Mouse (Mus musculus) bone marrow, adult 2 months (tissue): ENCODE data around the gene C5ar2. TPM values are rescaled to one million over a fixed set of nuclear protein-coding genes. Genes with fewer than 3 reads are reported as not detected.
A peak's percentile ranks its signal among the peaks of the same experiment; 100 is the strongest.

Experiments
- H3K27ac ChIP-seq: fragments of 200-500 bp; 2 replicates; pipeline ENCODE4 v1.5.1; 2012; ENCODE audit warnings: low read depth, mild to moderate bottlenecking, control low read depth, inconsistent platforms, low read length; ENCODE audit not compliant: control insufficient read depth, poor library complexity, insufficient read depth
- H3K4me1 ChIP-seq: fragments of 200-500 bp; 2 replicates; pipeline ENCODE4 v1.6.1; 2011; ENCODE audit warnings: low read length; ENCODE audit not compliant: control insufficient read depth, insufficient read depth
- H3K4me3 ChIP-seq: fragments of 200-500 bp; replicated peaks from 2 replicates; pipeline ENCODE3; 2011; ENCODE audit warnings: mild to moderate bottlenecking, low read depth, low read length, control low read depth; ENCODE audit not compliant: control insufficient read depth
- CTCF ChIP-seq: fragments of 200-500 bp; IDR thresholded peaks from 2 replicates; pipeline ENCODE4 v1.5.1; 2011; ENCODE audit warnings: low read length, control low read depth; ENCODE audit not compliant: control insufficient read depth, insufficient read depth
- POLR2A ChIP-seq: fragments of 200-500 bp; IDR thresholded peaks from 2 replicates; pipeline ENCODE4 v1.6.1; 2011; ENCODE audit warnings: low read depth, mild to moderate bottlenecking, control low read depth, low read length, borderline replicate concordance; ENCODE audit not compliant: control insufficient read depth
- WGBS: fragments of 180-500 bp; shearing (Covaris S2); methylation state at CpG from one replicate; pipeline ENCODE4 v1.1.7; 2018; 5-methylcytosine and 5-hydroxymethylcytosine counted together
- polyA plus RNA-seq: library from polyadenylated mRNA; stranded (reverse); fragments of >200 nt; gene quantifications from 2 replicates; pipeline ENCODE4 v1.2.4, GENCODE M21; 2011; ENCODE audit warnings: low replicate concordance; ENCODE audit not compliant: missing spikeins, insufficient read depth, insufficient read length

Gene C5ar2
- polyA plus RNA-seq, 1 experiment, result 4.2 TPM

DNA sequence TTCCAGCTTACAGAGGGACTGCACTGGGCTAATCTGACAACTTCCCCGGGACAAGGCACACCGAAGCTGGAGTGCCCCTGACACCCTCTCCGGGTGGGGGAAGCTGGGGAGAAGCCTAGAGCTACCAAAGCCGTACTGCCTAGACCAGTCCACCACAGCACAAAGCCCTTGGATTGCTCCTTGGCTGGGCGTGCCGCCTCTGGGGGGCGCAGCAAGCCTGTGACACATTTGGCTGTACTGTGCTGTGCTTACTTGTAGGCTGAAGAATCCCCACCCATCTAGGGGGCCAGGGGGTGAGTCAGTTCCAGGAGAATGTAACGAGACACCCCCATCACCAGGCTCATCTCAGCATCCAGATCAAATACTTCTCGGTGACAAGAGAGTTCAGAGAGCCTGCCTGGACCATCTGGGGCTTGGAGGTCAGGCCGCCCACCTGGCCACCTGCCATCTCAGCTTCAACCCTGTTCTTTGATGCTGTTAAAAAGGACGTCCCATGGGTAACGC is 33.0 kb downstream of the C5ar2 start:
- no peaks in the 10 kb centered on the region; the same call in 1 of the 2 replicates for H3K4me1 ChIP-seq
- 85% methylated on average over 12 of the region's 12 CpGs for WGBS
- TF ChIP-seq CTCF (peak; percentile 55), POLR2A (0 out of 2 replicates have a peak, but pooled peaks have one; percentile 14)
- H3K4me3 ChIP-seq, result no peak overlapping the region
- H3K27ac ChIP-seq, result no peak overlapping the region

DNA sequence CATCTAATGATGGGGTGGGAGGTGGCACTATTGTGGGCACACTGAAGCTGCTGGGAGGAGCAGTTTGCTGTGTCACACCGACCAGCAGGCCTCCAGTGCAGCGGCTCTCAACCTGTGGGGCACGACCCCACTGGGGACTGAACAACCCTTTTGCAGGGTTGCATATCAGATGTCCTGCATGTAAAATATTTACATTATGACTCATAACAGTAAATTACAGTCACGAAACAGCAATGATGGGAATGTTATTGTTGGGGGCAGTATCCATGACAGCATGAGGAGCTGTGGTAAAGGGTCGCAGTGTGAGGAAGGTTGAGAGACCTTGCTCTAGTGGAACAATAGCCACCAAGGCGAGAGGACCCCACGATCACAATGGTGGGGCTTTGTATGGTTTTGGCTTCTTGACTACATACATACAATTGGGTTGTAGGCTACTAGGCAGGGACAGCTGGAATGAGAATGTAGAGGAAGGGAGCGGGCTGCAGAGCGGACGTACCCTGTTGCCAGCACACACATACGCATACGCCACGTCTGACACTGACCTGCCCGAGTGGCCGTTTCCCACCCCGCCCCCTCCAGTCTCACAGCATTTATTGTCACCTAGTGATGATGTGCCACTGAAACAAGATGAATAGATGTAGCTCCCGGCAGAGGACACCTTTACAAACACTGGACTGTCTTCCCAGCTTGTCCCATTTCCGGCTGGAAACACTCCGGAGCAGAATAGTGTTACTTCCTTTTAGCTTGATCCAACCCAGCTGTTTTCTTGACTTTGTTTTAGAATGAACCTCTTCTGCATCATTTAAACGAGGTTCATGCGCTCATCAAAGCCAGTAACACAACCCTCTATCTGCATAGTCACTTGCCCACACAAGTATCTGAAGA is 34.9 kb downstream of the C5ar2 start:
- Histone ChIP-seq H3K27ac (no peak overlapping the region), H3K4me1 (no peaks in the 10 kb centered on the region; the same call in 1 of the 2 replicates), H3K4me3 (no peak overlapping the region)
- 89% methylated on average over 21 of the region's 21 CpGs for WGBS
- TF ChIP-seq CTCF (no peak), POLR2A (no peak)

- Histone ChIP-seq H3K27ac (peak overlapping the region; percentile 19; the same call in 1 of the 2 replicates), H3K4me1 (no peaks in the 10 kb centered on the region; the same call in 1 of the 2 replicates), H3K4me3 (no peak overlapping the region)
- WGBS, result 63% methylated on average over 10 of the region's 10 CpGs
- TF ChIP-seq CTCF (no peak), POLR2A (no peak)
Measured at GRCm38 (mm10) chr7:16207496-16207895, 36.5 kb downstream of the C5ar2 start.

DNA sequence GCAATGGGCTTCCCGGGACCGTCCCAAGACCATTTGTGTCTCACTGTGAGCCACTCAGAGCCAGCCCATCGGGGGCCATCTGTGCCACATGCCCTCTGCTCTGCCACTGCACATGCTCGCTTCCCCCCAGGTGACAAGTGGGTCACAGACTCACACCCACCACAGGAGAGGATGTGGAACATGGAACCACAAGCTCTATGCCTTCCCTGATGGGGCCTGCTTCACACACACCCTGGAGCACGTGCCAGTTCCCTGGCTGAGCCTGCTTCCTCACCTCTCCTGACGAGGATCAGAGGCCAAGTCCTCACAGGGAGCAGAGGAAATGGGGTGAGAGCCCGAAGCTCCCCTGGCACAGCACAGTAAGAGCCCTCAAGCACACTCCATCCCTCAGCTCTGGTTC is 36.9 kb downstream of the C5ar2 start:
- peak overlapping the region; percentile 6; the same call in 1 of the 2 replicates for H3K27ac ChIP-seq
- whole genome bisulfite sequencing, result 68% methylated on average over 7 of the region's 7 CpGs
- TF ChIP-seq CTCF, result no peak
- no peak for TF ChIP-seq POLR2A

GRCm38 (mm10) chr7:16204791-16205190 is 39.2 kb downstream of the C5ar2 start:
- no peak overlapping the region for H3K27ac ChIP-seq
- no peak for TF ChIP-seq POLR2A
- TF ChIP-seq CTCF, result no peak
- H3K4me1 ChIP-seq, result no peaks in the 10 kb centered on the region; the same call in 1 of the 2 replicates
- no peak overlapping the region for H3K4me3 ChIP-seq
- 52% methylated on average over 9 of the region's 9 CpGs for WGBS

More for the DNA sequence above, 36.9 kb downstream of the C5ar2 start:
- Histone ChIP-seq H3K4me1 (no peaks in the 10 kb centered on the region; the same call in 1 of the 2 replicates), H3K4me3 (no peak overlapping the region)

- TF ChIP-seq CTCF, result no peak
- no peak; the same call in 1 of the 2 replicates for TF ChIP-seq POLR2A
- WGBS, result 92% methylated on average over 13 of the region's 13 CpGs
- Histone ChIP-seq H3K4me3 (no peak overlapping the region), H3K4me1 (no peaks in the 10 kb centered on the region; the same call in 1 of the 2 replicates), H3K27ac (no peak overlapping the region)
Measured at GRCm38 (mm10) chr7:16203505-16203903, 40.5 kb downstream of the C5ar2 start.

GRCm38 (mm10) chr7:16202756-16203504 is 41.0 kb downstream of the C5ar2 start:
- 83% methylated on average over 15 of the region's 15 CpGs for WGBS
- H3K4me1 ChIP-seq, result no peaks in the 10 kb centered on the region; the same call in 1 of the 2 replicates
- no peak overlapping the region for H3K27ac ChIP-seq
- TF ChIP-seq CTCF, result no peak
- TF ChIP-seq POLR2A, result no peak
- H3K4me3 ChIP-seq, result no peak overlapping the region
